Mouse (Mus musculus): ENCODE measurements at regions not wholly inside any gene's neighbourhood (a gene's known extent, or its start where the extent isn't known, plus 50 kb on each side); places are given as distances from the start of the nearest gene placed in this dataset.

GRCm38 (mm10) chr8:11909146-11909545, 68.9 kb downstream of the Tex29 start:
- no peaks in the 10 kb centered on the region for H3K79me2 ChIP-seq (ENCODE audit: control insufficient read depth, insufficient read depth, low read length, poor library complexity)
- H3K4me1 ChIP-seq (ENCODE audit: control insufficient read depth in 1 of 2, insufficient read depth in 2 of 2, low read length in 2 of 2): no peaks in the 10 kb centered on the region
- no peaks in the 10 kb centered on the region for H3K27me3 ChIP-seq (ENCODE audit: control insufficient read depth in 1 of 2, insufficient read depth in 2 of 2, low read length in 2 of 2)
- DNase-seq (ENCODE audit: low read depth, low spot score): no peak
- TF ChIP-seq MAX (IDR thresholded peaks at IDR 0.05; ENCODE audit: low read length): no peak
- no peak for TF ChIP-seq UBTF (IDR thresholded peaks at IDR 0.05; ENCODE audit: borderline replicate concordance, insufficient read depth, low read depth, low read length)
- no peak for TF ChIP-seq POLR2AphosphoS5 (IDR thresholded peaks at IDR 0.05; ENCODE audit: borderline replicate concordance, low read depth, low read length)
- no peak for TF ChIP-seq JUND (IDR thresholded peaks at IDR 0.05; ENCODE audit: low read depth, low read length)
- TF ChIP-seq KAT2A (conservative IDR thresholded peaks at IDR 0.05; ENCODE audit: low read depth, low read length): no peak
- no peak for TF ChIP-seq ZMIZ1 (IDR thresholded peaks at IDR 0.05; ENCODE audit: low read depth, low read length)
- TF ChIP-seq EP300 (IDR thresholded peaks at IDR 0.05; ENCODE audit: low read depth in 1 of 2, low read length in 2 of 2): no peak
- H3K9ac ChIP-seq (ENCODE audit: control insufficient read depth, low read depth, low read length, poor library complexity, severe bottlenecking): no peak overlapping the region
- H3K4me3 ChIP-seq (ENCODE audit: control insufficient read depth in 1 of 2, insufficient read depth in 1 of 2, low read depth in 2 of 2, low read length in 2 of 2): no peak overlapping the region
- H3K36me3 ChIP-seq (ENCODE audit: control insufficient read depth in 1 of 2, insufficient read depth in 2 of 2, low read length in 2 of 2): no peaks in the 10 kb centered on the region
- H3K27ac ChIP-seq (ENCODE audit: control insufficient read depth, low read depth, low read length): no peak overlapping the region
- H3K9me3 ChIP-seq (replicated peaks; ENCODE audit: insufficient read depth, low read length): no peaks in the 10 kb centered on the region

GRCm38 (mm10) chr8:11911639-11912450, 71.6 kb downstream of the Tex29 start:
- Histone ChIP-seq H3K9me3 (replicated peaks; ENCODE audit: insufficient read depth, low read length) (no peaks in the 10 kb centered on the region), H3K27ac (ENCODE audit: control insufficient read depth, low read depth, low read length) (no peak overlapping the region), H3K4me1 (ENCODE audit: control insufficient read depth in 1 of 2, insufficient read depth in 2 of 2, low read length in 2 of 2) (no peaks in the 10 kb centered on the region), H3K79me2 (ENCODE audit: control insufficient read depth, insufficient read depth, low read length, poor library complexity) (no peaks in the 10 kb centered on the region), H3K36me3 (ENCODE audit: control insufficient read depth in 1 of 2, insufficient read depth in 2 of 2, low read length in 2 of 2) (no peaks in the 10 kb centered on the region), H3K4me3 (ENCODE audit: control insufficient read depth in 1 of 2, insufficient read depth in 1 of 2, low read depth in 2 of 2, low read length in 2 of 2) (no peak overlapping the region), H3K9ac (ENCODE audit: control insufficient read depth, low read depth, low read length, poor library complexity, severe bottlenecking) (no peak overlapping the region), H3K27me3 (ENCODE audit: control insufficient read depth in 1 of 2, insufficient read depth in 2 of 2, low read length in 2 of 2) (no peaks in the 10 kb centered on the region)
- no peak for TF ChIP-seq KAT2A (conservative IDR thresholded peaks at IDR 0.05; ENCODE audit: low read depth, low read length)
- no peak for TF ChIP-seq MXI1 (IDR thresholded peaks at IDR 0.05; ENCODE audit: low read depth, low read length)
- no peak for TF ChIP-seq TBP (IDR thresholded peaks at IDR 0.05; ENCODE audit: low read depth, low read length)
- no peak for TF ChIP-seq TCF12 (IDR thresholded peaks at IDR 0.05; ENCODE audit: low read depth, low read length)
- DNase-seq (ENCODE audit: low read depth, low spot score): no peak

DNA sequence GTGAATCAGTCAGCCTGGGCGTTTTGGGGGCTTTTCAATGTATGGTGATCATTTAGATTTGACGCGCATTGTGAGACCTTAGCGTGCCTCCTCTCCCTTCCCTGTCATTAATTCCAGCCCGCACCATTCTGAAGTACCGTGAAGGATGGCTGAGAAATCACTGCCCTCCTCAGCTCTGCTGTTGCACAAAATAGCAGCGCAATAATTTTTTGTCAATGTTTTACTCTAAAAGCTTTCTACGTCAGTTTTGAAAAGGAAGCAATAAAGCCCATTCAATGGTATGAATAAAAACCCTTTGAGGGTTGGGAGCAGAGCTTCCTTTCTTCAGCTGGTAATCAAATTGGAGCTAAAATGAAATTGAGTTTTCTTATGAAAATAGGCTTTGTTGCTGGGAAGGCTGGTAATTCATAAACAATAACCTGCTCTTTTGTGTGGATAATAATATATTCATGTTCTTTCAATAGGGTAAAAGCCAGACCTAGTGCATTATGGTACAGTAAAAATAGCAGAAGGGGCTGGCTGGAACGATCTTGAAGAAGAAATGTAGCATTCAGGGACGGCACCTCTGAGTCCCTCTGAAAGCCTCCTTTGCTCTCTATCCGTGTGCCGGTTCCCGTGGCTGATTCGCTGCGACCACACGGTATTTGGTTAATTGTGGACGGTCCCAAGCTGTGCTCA, 72.3 kb downstream of the Tex29 start:
- TF ChIP-seq TBP (IDR thresholded peaks at IDR 0.05; ENCODE audit: low read depth, low read length): no peak
- no peak for TF ChIP-seq KAT2A (conservative IDR thresholded peaks at IDR 0.05; ENCODE audit: low read depth, low read length)
- no peak for TF ChIP-seq MEF2A (IDR thresholded peaks at IDR 0.05; ENCODE audit: extremely low read depth, insufficient replicate concordance, low read depth, low read length, poor library complexity, severe bottlenecking)
- no peak for TF ChIP-seq RAD21 (IDR thresholded peaks at IDR 0.05; ENCODE audit: low read depth, low read length)
- no peak for TF ChIP-seq NRF1 (IDR thresholded peaks at IDR 0.05; ENCODE audit: insufficient read depth, low read depth, low read length, poor library complexity, severe bottlenecking)
- no peak for TF ChIP-seq NELFE (IDR thresholded peaks at IDR 0.05; ENCODE audit: low read depth, low read length)
- TF ChIP-seq ZNF384 (IDR thresholded peaks at IDR 0.05; ENCODE audit: low read depth, low read length): no peak
- TF ChIP-seq SMC3 (IDR thresholded peaks at IDR 0.05; ENCODE audit: low read depth, low read length): no peak
- DNase-seq (ENCODE audit: low read depth, low spot score): no peak
- H3K27me3 ChIP-seq (ENCODE audit: control insufficient read depth in 1 of 2, insufficient read depth in 2 of 2, low read length in 2 of 2): no peaks in the 10 kb centered on the region
- H3K9me3 ChIP-seq (replicated peaks; ENCODE audit: insufficient read depth, low read length): no peaks in the 10 kb centered on the region
- H3K9ac ChIP-seq (ENCODE audit: control insufficient read depth, low read depth, low read length, poor library complexity, severe bottlenecking): no peak overlapping the region
- H3K4me1 ChIP-seq (ENCODE audit: control insufficient read depth in 1 of 2, insufficient read depth in 2 of 2, low read length in 2 of 2): no peaks in the 10 kb centered on the region
- H3K36me3 ChIP-seq (ENCODE audit: control insufficient read depth in 1 of 2, insufficient read depth in 2 of 2, low read length in 2 of 2): no peaks in the 10 kb centered on the region
- no peaks in the 10 kb centered on the region for H3K79me2 ChIP-seq (ENCODE audit: control insufficient read depth, insufficient read depth, low read length, poor library complexity)
- no peak overlapping the region for H3K27ac ChIP-seq (ENCODE audit: control insufficient read depth, low read depth, low read length)
- no peak overlapping the region for H3K4me3 ChIP-seq (ENCODE audit: control insufficient read depth in 1 of 2, insufficient read depth in 1 of 2, low read depth in 2 of 2, low read length in 2 of 2)

Data from MEL (cell line).